Mouse (Mus musculus): ENCODE results near the gene Rnasel.

- TF ChIP-seq TAL1 (IDR thresholded peaks at IDR 0.05; ENCODE audit: low read length) (no peak), GATA1 (IDR thresholded peaks at IDR 0.05; ENCODE audit: low read length) (no peak)
These were observed 19.4 kb upstream of the Rnasel start for GRCm38 (mm10) chr1:153729806-153730205.
